Mouse (Mus musculus) bone marrow macrophage, adult 2 months (primary cell): ENCODE data around the gene Kalrn.

ENCODE experiments used
- CTCF ChIP-seq: IDR thresholded peaks from 2 replicates; pipeline ENCODE4 v1.5.1; 2012; ENCODE audit warnings: low read depth, mild to moderate bottlenecking, low read length, moderate library complexity
- POLR2A ChIP-seq: IDR thresholded peaks from 2 replicates; pipeline ENCODE4 v1.6.1; 2012; ENCODE audit warnings: mild to moderate bottlenecking, low read depth, low read length, borderline replicate concordance

DNA sequence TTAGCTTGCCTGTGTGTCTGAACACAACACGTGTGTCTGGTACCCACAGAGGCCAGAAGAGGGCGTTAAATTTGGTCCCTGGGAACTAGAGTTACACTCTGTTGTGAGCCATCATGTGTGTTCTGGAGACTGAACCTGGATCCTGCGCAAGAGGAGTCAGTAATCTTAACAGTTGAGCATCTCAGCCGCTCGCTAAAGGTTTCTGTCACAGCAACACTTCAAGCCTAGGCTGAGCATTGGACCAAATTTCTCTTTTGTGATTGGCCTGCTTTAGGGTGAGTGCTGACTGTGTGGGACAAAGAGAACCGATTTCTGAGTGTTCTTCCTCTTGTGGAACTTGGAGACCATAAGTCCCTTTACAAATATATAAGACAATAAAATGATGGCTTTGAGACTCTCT, 622.9 kb downstream of the Kalrn start:
- no peak for TF ChIP-seq CTCF
- TF ChIP-seq POLR2A, result no peak
